Comparison of ENCODE assay signal across 19 mouse cellular contexts in the genomic region with DNA sequence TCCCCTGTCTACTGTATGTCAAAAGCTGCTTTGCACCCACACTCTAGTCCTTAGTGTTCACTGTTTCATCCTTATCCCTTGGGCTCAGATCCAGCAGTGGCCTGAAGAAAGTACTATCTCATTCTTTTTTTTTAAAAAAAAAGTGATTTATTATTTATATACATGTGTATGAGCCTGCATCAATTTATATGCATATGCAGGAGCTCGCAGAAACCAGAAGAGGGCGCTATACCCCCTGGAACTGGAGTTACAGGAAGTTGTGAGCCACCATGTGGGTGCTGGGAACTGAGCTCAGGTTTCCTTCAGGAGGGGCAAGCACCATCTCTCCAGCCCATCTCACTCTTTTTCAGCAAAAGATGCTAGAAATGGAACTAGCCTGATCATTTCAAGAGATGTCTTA.
DNase-seq lines count a peak whose midpoint lies in the region; ATAC-seq and TF ChIP-seq lines count a peak whose summit lies in the region.
"Had no signal": no experiment of that assay in that cellular context is flagged by ENCODE, and none has a peak within 500 bp of the region (broad histone marks: within the 10 kb centered on the region; RNA-seq: fewer than 3 reads in every experiment).

No protein-coding gene starts in this region.

- H3K27me3 ChIP-seq in lung, postnatal 0 days (replicated peaks; ENCODE audit: insufficient read depth, low read length): no peaks in the 10 kb centered on the region
- H3K27me3 ChIP-seq in Patski: no peaks in the 10 kb centered on the region
- H3K27me3 ChIP-seq in splenic B cell, adult 2 months (ENCODE audit: control insufficient read depth, insufficient read depth, low read length, poor library complexity, severe bottlenecking): no peaks in the 10 kb centered on the region; the same call in 1 of the 2 replicates
- H3K27me3 ChIP-seq: hindbrain, embryonic 13.5 days had no signal

- POLR2A ChIA-PET in Patski (lab: Charles Lee): no interaction called here

- no peaks in the 10 kb centered on the region for H3K9me3 ChIP-seq in lung, postnatal 0 days (ENCODE audit: low read length)
- H3K9me3 ChIP-seq: embryonic facial prominence, embryonic 13.5 days; hindbrain, embryonic 13.5 days; limb, embryonic 12.5 days had no signal

- no peaks in the 10 kb centered on the region for H3K4me1 ChIP-seq in lung, postnatal 0 days (ENCODE audit: insufficient read depth, low read depth, low read length)
- H3K4me1 ChIP-seq: embryonic facial prominence, embryonic 13.5 days; limb, embryonic 12.5 days had no signal

- WGBS in lung, postnatal 0 days: 76% methylated on average over 2 of the region's 2 CpGs

- no peak overlapping the region for H3K4me3 ChIP-seq in gastrocnemius, adult 2 months
- no peak overlapping the region for H3K4me3 ChIP-seq in lung, postnatal 0 days (ENCODE audit: low read depth, low read length)
- H3K4me3 ChIP-seq: embryonic facial prominence, embryonic 13.5 days; hindbrain, embryonic 13.5 days; limb, embryonic 12.5 days had no signal

- no peak overlapping the region for H3K9ac ChIP-seq in lung, postnatal 0 days (replicated peaks; ENCODE audit: low read depth)
- H3K9ac ChIP-seq: embryonic facial prominence, embryonic 13.5 days; hindbrain, embryonic 13.5 days; limb, embryonic 12.5 days; liver, embryonic 14.5 days had no signal

- H3K36me3 ChIP-seq in lung, postnatal 0 days (ENCODE audit: insufficient read depth, low read length): no peaks in the 10 kb centered on the region
- no peaks in the 10 kb centered on the region for H3K36me3 ChIP-seq in splenic B cell, adult 2 months (ENCODE audit: control insufficient read depth, insufficient read depth, low read length, poor library complexity, severe bottlenecking)
- H3K36me3 ChIP-seq: embryonic facial prominence, embryonic 13.5 days; hindbrain, embryonic 13.5 days; limb, embryonic 12.5 days had no signal

- H3K4me2 ChIP-seq in lung, postnatal 0 days (replicated peaks; ENCODE audit: low read depth, low read length): no peak overlapping the region
- H3K4me2 ChIP-seq: embryonic facial prominence, embryonic 13.5 days; hindbrain, embryonic 13.5 days; limb, embryonic 12.5 days had no signal

- in situ Hi-C loops in Patski (cut with MboI; ENCODE audit: low pct_unique_long_range_greater_than_20kb): no loop called here

- ATAC-seq in lung, postnatal 0 days: no peak
- ATAC-seq in Patski: no peak
- ATAC-seq: activated CD4-positive, CD25-positive, alpha-beta regulatory T cell, adult 4 months; forebrain, embryonic 16.5 days had no signal

- CTCF ChIA-PET in Patski (lab: Charles Lee): interaction anchor here (1.0 to 2.3 kb wide), 3 partner anchors 22 to 256 kb away, joined by 3 to 6 read pairs (median 5); no protein-coding TSS in a partner anchor

- peak; percentile 9; the same call in 1 of the 2 replicates for TF ChIP-seq CTCF in gastrocnemius, adult 2 months (IDR thresholded peaks at IDR 0.05)
- TF ChIP-seq CTCF in lung, postnatal 0 days (IDR thresholded peaks at IDR 0.05): peak; percentile 15; the same call in 1 of the 2 replicates
- TF ChIP-seq CTCF in Patski (IDR thresholded peaks at IDR 0.05): peak; percentile 41

- DNase-seq in gastrocnemius, adult 2 months: no peak
- DNase-seq in gastrocnemius, postnatal 36 days: no peak
- DNase-seq in lung, postnatal 0 days (ENCODE audit: low spot score): no peak
- DNase-seq in lung, postnatal 4 days: no peak
- no peak for DNase-seq in Patski (ENCODE audit: low read depth, low spot score)
- peak; percentile 8 for DNase-seq in splenic B cell, adult 2 months (ENCODE audit: low read depth, low spot score)
- no peak for DNase-seq in natural killer cell, adult 2 months (ENCODE audit: low spot score in 2 of 2)
- no peak for DNase-seq in frontal cortex, postnatal 36 days (ENCODE audit: low spot score in 2 of 2)
- DNase-seq: cerebellum, adult 8-10 months; kidney, adult 11 months; kidney, postnatal 14 days; lung, postnatal 10 days; retina, postnatal 1 day had no signal

- H3K27ac ChIP-seq in gastrocnemius, adult 2 months: no peak overlapping the region
- no peak overlapping the region for H3K27ac ChIP-seq in lung, postnatal 0 days (ENCODE audit: low read length)
- H3K27ac ChIP-seq: embryonic facial prominence, embryonic 13.5 days; hindbrain, embryonic 13.5 days; limb, embryonic 12.5 days; liver, embryonic 14.5 days had no signal

- intact Hi-C loops in gastrocnemius, adult 2 months (cut with DNase I): no loop called here
- intact Hi-C loops in gastrocnemius, postnatal 36 days (cut with DNase I): no loop called here

- no peak for TF ChIP-seq EP300 in lung, postnatal 0 days (IDR thresholded peaks at IDR 0.05)
